Mouse (Mus musculus): ENCODE results near the gene Rnd2. TPM values are rescaled to one million over a fixed set of nuclear protein-coding genes. Genes with fewer than 3 reads are reported as not detected.
"Not testable (repeated sequence)": the region's sequence is repeated elsewhere in the genome, so short reads cannot be mapped to it uniquely, and the experiment has no call there.

The Rnd2 gene
- polyA plus RNA-seq, 2 experiments: 10.4 to 20.7 TPM

DNA sequence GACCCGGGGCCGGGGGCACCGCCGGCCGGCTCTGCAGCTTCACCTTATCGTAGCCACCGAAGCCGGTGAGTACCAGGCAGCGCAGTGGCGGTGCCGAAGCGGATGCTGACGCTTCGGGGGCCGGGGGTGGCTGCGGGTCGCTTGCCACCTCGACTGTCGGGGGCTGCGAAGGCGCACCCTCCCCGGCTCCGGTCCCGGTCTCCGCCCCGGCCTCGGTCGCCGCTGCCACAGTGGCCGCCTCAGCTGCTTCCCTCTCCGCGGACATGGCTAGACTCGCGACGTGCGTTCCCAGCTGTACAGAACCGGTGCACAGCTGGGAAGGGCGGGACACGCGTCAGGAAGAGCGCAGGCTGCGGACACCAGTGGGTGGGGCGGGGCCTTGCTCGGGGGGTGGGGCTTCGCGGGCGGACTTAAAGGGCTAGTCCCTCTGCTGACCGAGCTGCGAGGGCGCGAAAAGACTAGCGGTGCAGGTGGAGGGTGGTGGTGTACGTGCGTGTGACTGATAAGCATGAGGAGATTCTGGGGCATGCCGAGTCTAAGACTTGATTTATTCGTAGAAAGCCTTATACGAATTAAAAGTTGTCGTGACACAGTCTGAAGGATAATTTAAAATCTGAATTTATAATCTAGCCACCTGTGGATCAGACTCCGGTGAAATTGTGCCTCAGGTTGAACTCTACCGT is 1.2 kb downstream of the Rnd2 start, which contains the start of gene Vat1:
Gene Vat1 (minus strand): TSS at position 362 of the 683 bp plus-strand sequence.
- Histone ChIP-seq H3K4me2 (replicated peaks; ENCODE audit: low read depth, low read length, severe bottlenecking) (peak within 1 kb of the TSS; percentile 90), H3K4me1 (ENCODE audit: control insufficient read depth, insufficient read depth, low read length) (peaks cover 24% of the 10 kb centered on the region), H3K9me3 (ENCODE audit: control insufficient read depth, low read length) (no peaks in the 10 kb centered on the region), H3K27ac (replicated peaks; ENCODE audit: low read depth, low read length) (peak within 1 kb of the TSS; percentile 76), H3K27me3 (ENCODE audit: control insufficient read depth, insufficient read depth, low read length) (no peaks in the 10 kb centered on the region), H3K9ac (ENCODE audit: low read depth, low read length, severe bottlenecking) (peak within 1 kb of the TSS; percentile 64), H3K4me3 (replicated peaks; ENCODE audit: low read length) (peak within 1 kb of the TSS; percentile 82), H3K36me3 (ENCODE audit: control insufficient read depth, insufficient read depth, low read length) (peaks cover 15% of the 10 kb centered on the region)
- peak; percentile 51 for ATAC-seq (ENCODE audit: low FRiP score, low read depth)
- TF ChIP-seq POLR2A (IDR thresholded peaks at IDR 0.05; ENCODE audit: borderline replicate concordance, extremely low read depth, insufficient read depth, insufficient read length): no peak
- 1% methylated on average over 59 of the region's 60 CpGs for WGBS
- peak; percentile 57 for DNase-seq (ENCODE audit: low spot score)

DNA sequence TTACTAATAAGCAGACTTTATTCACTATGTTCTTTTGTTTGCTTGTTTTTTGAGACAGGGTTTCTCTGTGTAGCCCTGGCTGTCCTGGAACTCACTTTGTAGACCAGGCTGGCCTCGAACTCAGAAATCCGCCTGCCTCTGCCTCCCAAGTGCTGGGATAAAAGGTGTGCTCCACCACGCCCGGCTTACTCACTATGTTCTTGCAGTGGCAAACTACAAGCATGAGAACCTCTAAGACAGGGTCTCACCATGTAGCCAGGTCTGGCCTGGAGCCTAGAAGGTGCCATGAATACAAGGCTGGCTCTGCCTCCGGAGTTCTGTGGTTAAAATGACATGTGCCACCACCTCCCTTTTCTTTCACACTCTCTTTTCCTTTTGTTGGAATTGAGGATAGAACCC is 1.8 kb downstream of the Rnd2 start:
- not testable (repeated sequence) for H3K27me3 ChIP-seq (ENCODE audit: control insufficient read depth, insufficient read depth, low read length); H3K36me3 ChIP-seq (ENCODE audit: control insufficient read depth, insufficient read depth, low read length); H3K9me3 ChIP-seq (ENCODE audit: control insufficient read depth, low read length); ATAC-seq (ENCODE audit: low FRiP score, low read depth); H3K27ac ChIP-seq (replicated peaks; ENCODE audit: low read depth, low read length); DNase-seq (ENCODE audit: low spot score); H3K9ac ChIP-seq (ENCODE audit: low read depth, low read length, severe bottlenecking)
- peaks cover 24% of the 10 kb centered on the region for H3K4me1 ChIP-seq (ENCODE audit: control insufficient read depth, insufficient read depth, low read length)
- peak overlapping the region; percentile 90 for H3K4me2 ChIP-seq (replicated peaks; ENCODE audit: low read depth, low read length, severe bottlenecking)
- peak overlapping the region; percentile 82 for H3K4me3 ChIP-seq (replicated peaks; ENCODE audit: low read length)
- 65% methylated on average over 5 of the region's 5 CpGs for WGBS

DNA sequence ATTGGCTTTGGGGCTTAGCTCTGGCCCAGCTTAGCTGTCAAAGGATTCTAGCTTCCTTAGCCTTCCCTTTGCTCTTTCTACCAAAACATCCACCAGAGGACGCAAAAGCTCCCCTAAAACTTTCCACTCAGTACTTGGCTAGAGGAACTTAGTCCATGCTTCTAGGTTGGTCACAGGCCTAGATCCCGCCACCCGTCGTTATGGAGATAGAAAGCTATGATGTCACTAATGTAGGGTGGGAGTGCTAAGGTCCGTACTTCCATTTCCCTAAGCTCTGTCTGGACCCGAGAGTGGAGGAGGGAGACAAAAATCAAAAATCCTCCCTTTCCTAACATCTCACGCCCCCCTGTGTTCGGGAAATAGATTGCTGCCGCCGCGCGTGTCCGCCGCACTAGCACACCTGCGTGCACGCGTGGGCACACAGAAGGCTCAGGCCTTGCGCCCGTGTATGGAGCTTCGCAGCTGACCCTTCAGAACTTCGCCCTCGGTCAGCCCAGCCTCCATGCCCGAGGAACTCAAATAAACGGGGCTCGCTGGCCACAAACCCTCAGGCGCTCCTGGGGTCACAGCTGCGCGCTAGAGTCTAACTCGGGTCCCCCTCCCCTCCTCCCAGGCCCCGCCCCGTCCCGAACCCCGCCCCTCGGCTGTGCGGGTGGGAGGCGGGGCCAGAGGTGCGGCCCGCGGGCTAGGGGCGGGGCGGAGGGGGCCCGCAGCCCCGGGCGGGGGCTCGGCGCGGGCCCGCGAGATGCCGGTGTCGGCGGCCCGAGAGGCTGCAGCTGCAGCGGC is 2.9 kb downstream of the Rnd2 start:
- Histone ChIP-seq H3K4me1 (ENCODE audit: control insufficient read depth, insufficient read depth, low read length) (peaks cover 24% of the 10 kb centered on the region), H3K4me2 (replicated peaks; ENCODE audit: low read depth, low read length, severe bottlenecking) (peak overlapping the region; percentile 95), H3K4me3 (replicated peaks; ENCODE audit: low read length) (peak overlapping the region; percentile 70), H3K36me3 (ENCODE audit: control insufficient read depth, insufficient read depth, low read length) (no peaks in the 10 kb centered on the region), H3K9ac (ENCODE audit: low read depth, low read length, severe bottlenecking) (peak overlapping the region; percentile 61), H3K9me3 (ENCODE audit: control insufficient read depth, low read length) (no peaks in the 10 kb centered on the region), H3K27ac (replicated peaks; ENCODE audit: low read depth, low read length) (no peak overlapping the region), H3K27me3 (ENCODE audit: control insufficient read depth, insufficient read depth, low read length) (no peaks in the 10 kb centered on the region)
- DNase-seq (ENCODE audit: low spot score) (peak; percentile 69), ATAC-seq (ENCODE audit: low FRiP score, low read depth) (peak; percentile 84)
- no peak for TF ChIP-seq POLR2A (IDR thresholded peaks at IDR 0.05; ENCODE audit: borderline replicate concordance, extremely low read depth, insufficient read depth, insufficient read length)
- WGBS: under 1% methylated on average over 43 of the region's 54 CpGs

GRCm38 (mm10) chr11:101468263-101468688 is 3.5 kb downstream of the Rnd2 start:
- Histone ChIP-seq H3K27ac (replicated peaks; ENCODE audit: low read depth, low read length) (no peak overlapping the region), H3K36me3 (ENCODE audit: control insufficient read depth, insufficient read depth, low read length) (no peaks in the 10 kb centered on the region), H3K27me3 (ENCODE audit: control insufficient read depth, insufficient read depth, low read length) (no peaks in the 10 kb centered on the region), H3K4me2 (replicated peaks; ENCODE audit: low read depth, low read length, severe bottlenecking) (peak overlapping the region; percentile 95), H3K9ac (ENCODE audit: low read depth, low read length, severe bottlenecking) (peak overlapping the region; percentile 61), H3K9me3 (ENCODE audit: control insufficient read depth, low read length) (no peaks in the 10 kb centered on the region), H3K4me1 (ENCODE audit: control insufficient read depth, insufficient read depth, low read length) (peaks cover 23% of the 10 kb centered on the region), H3K4me3 (replicated peaks; ENCODE audit: low read length) (peak overlapping the region; percentile 70)
- ATAC-seq (ENCODE audit: low FRiP score, low read depth) (peak; percentile 10), DNase-seq (ENCODE audit: low spot score) (peak; percentile 5)
- no peak for TF ChIP-seq POLR2A (IDR thresholded peaks at IDR 0.05; ENCODE audit: borderline replicate concordance, extremely low read depth, insufficient read depth, insufficient read length)
- under 1% methylated on average over 21 of the region's 31 CpGs for WGBS

DNA sequence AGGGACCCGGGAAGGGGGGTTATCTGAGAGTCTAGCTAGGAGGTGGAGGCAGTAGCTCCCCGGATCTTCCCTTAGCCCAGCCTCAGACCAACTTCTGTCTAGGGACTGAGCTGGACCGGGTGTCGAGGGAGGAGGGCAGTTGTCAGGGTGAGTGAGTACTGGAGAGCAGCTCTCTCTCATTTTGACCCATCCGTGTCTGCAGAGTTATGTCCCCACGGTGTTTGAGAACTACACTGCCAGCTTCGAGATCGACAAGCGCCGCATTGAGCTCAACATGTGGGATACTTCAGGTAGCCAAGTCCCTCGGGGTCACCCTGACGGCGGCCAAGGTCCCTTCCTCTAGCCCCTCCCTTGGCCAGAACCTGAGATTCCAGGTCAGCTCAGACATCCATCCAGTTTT is 3.9 kb downstream of the Rnd2 start:
- Histone ChIP-seq H3K9me3 (ENCODE audit: control insufficient read depth, low read length) (no peaks in the 10 kb centered on the region), H3K4me1 (ENCODE audit: control insufficient read depth, insufficient read depth, low read length) (peaks cover 19% of the 10 kb centered on the region), H3K27me3 (ENCODE audit: control insufficient read depth, insufficient read depth, low read length) (no peaks in the 10 kb centered on the region), H3K4me2 (replicated peaks; ENCODE audit: low read depth, low read length, severe bottlenecking) (peak overlapping the region; percentile 95), H3K9ac (ENCODE audit: low read depth, low read length, severe bottlenecking) (peak overlapping the region; percentile 61), H3K4me3 (replicated peaks; ENCODE audit: low read length) (peak overlapping the region; percentile 70), H3K36me3 (ENCODE audit: control insufficient read depth, insufficient read depth, low read length) (no peaks in the 10 kb centered on the region), H3K27ac (replicated peaks; ENCODE audit: low read depth, low read length) (no peak overlapping the region)
- ATAC-seq (ENCODE audit: low FRiP score, low read depth): no peak
- WGBS: 2% methylated on average over 13 of the region's 13 CpGs
- DNase-seq (ENCODE audit: low spot score): no peak
- no peak for TF ChIP-seq POLR2A (IDR thresholded peaks at IDR 0.05; ENCODE audit: borderline replicate concordance, extremely low read depth, insufficient read depth, insufficient read length)
